Mouse (Mus musculus) brain, embryonic 14.5 days (tissue): Measurements from ENCODE around the gene Them7.

Experiments
- CTCF ChIP-seq: fragments of 200-500 bp; IDR thresholded peaks from 2 replicates; pipeline ENCODE4 v1.5.1; 2012; ENCODE audit warnings: inconsistent platforms, mild to moderate bottlenecking, moderate library complexity, borderline replicate concordance; ENCODE audit not compliant: insufficient read depth, insufficient read length; ENCODE audit errors: extremely low read depth
- POLR2A ChIP-seq: fragments of 200-500 bp; IDR thresholded peaks from 2 replicates; pipeline ENCODE4 v1.6.1; 2012; ENCODE audit warnings: mild to moderate bottlenecking, inconsistent platforms, borderline replicate concordance; ENCODE audit not compliant: poor library complexity, insufficient read depth, insufficient read length, severe bottlenecking; ENCODE audit errors: extremely low read depth

DNA sequence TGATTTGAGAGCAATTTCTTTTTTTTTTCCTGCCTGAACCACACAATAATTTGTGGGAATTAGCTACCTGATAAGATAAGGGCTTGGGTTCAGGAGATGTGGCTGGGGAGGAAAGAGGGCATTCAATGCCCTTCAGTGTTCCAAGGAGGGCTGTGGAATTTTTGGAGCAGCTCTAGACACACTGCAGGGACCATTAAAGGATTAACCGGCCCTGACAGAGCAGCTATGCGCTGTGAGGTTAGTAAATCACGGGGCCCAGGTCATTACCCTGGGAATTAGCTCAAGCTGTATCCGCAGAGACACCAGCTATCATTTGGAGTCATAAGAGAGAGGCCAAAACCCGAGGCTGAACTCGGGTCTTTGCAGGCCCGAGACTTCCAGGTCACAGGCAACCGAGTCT lies 24.0 kb upstream of the Them7 start:
- TF ChIP-seq POLR2A: no peak
- no peak for TF ChIP-seq CTCF
